ENCODE assay signal across 20 mouse cellular contexts in genomic region chr5:52604582-52605041, GRCm38 (mm10). TPM values are rescaled to one million over a fixed set of nuclear protein-coding genes. Genes with fewer than 3 reads are reported as not detected.
DNase-seq lines count a peak whose midpoint lies in the region; ATAC-seq and TF ChIP-seq lines count a peak whose summit lies in the region.
"Had no signal": no experiment of that assay in that cellular context is flagged by ENCODE, and none has a peak within 500 bp of the region (broad histone marks: within the 10 kb centered on the region; RNA-seq: fewer than 3 reads in every experiment).

No protein-coding gene starts in this region.

- H3K4me1 ChIP-seq in limb, embryonic 15.5 days = peaks cover 13% of the 10 kb centered on the region
- H3K4me1 ChIP-seq in midbrain, embryonic 14.5 days (ENCODE audit: control insufficient read depth, insufficient read depth, low read length) = no peaks in the 10 kb centered on the region
- H3K4me1 ChIP-seq: megakaryocyte, embryonic 14.5 days had no signal

- no peak overlapping the region for H3K4me3 ChIP-seq in gastrocnemius, adult 2 months
- no peak overlapping the region for H3K4me3 ChIP-seq in limb, embryonic 15.5 days
- no peak overlapping the region for H3K4me3 ChIP-seq in midbrain, embryonic 14.5 days (replicated peaks; ENCODE audit: low read depth, low read length)
- H3K4me3 ChIP-seq: heart, embryonic 12.5 days; megakaryocyte, embryonic 14.5 days had no signal

- TF ChIP-seq CTCF in gastrocnemius, adult 2 months (IDR thresholded peaks at IDR 0.05) = no peak

- WGBS in limb, embryonic 15.5 days = 11% methylated on average over 6 of the region's 6 CpGs
- WGBS in midbrain, embryonic 14.5 days = 43% methylated on average over 6 of the region's 6 CpGs

- H3K9ac ChIP-seq in limb, embryonic 15.5 days = no peak overlapping the region
- H3K9ac ChIP-seq in midbrain, embryonic 14.5 days (replicated peaks; ENCODE audit: low read length) = no peak overlapping the region
- H3K9ac ChIP-seq: heart, embryonic 12.5 days; liver, postnatal 0 days had no signal

- no peaks in the 10 kb centered on the region for H3K36me3 ChIP-seq in limb, embryonic 15.5 days
- H3K36me3 ChIP-seq in midbrain, embryonic 14.5 days (ENCODE audit: control insufficient read depth, insufficient read depth, low read length) = no peaks in the 10 kb centered on the region
- H3K36me3 ChIP-seq: heart, embryonic 12.5 days had no signal

- ATAC-seq in limb, embryonic 15.5 days (ENCODE audit: insufficient number of reproducible peaks, low FRiP score, low TSS enrichment, low read depth) = peak; percentile 70
- ATAC-seq in midbrain, embryonic 14.5 days (ENCODE audit: low FRiP score, low TSS enrichment) = no peak
- ATAC-seq: hindbrain, postnatal 0 days; liver, postnatal 0 days had no signal

- peak; percentile 58 for DNase-seq in gastrocnemius, adult 2 months
- DNase-seq in gastrocnemius, adult 18-20 months (ENCODE audit: low spot score) = no peak
- DNase-seq in adipocyte (ENCODE audit: low spot score) = peak; percentile 26
- DNase-seq in forelimb bud, embryonic 11.5 days (ENCODE audit: low read depth, low spot score) = peak; percentile 43
- DNase-seq in layer of hippocampus, adult 9-10 months (ENCODE audit: low spot score) = no peak
- DNase-seq in cerebellum, adult 11-12 months = no peak
- no peak for DNase-seq in midbrain, embryonic 14.5 days
- DNase-seq: adrenal gland, postnatal 25 days; cerebellum, adult 9-10 months; left cerebral cortex, postnatal 4 days; liver, postnatal 0 days; lung, postnatal 14 days; right cerebral cortex, adult 18-20 months; spleen, adult 18-20 months; thymus, postnatal 4 days had no signal

- H3K9me3 ChIP-seq in limb, embryonic 15.5 days = no peaks in the 10 kb centered on the region
- peaks cover 3% of the 10 kb centered on the region; the same call in 1 of the 2 replicates for H3K9me3 ChIP-seq in midbrain, embryonic 14.5 days (ENCODE audit: control insufficient read depth, low read length)

- H3K4me2 ChIP-seq in limb, embryonic 15.5 days = no peak overlapping the region
- no peak overlapping the region for H3K4me2 ChIP-seq in midbrain, embryonic 14.5 days (ENCODE audit: low read length)
- H3K4me2 ChIP-seq: heart, embryonic 12.5 days had no signal

- H3K27ac ChIP-seq in gastrocnemius, adult 2 months = no peak overlapping the region
- peak overlapping the region; percentile 58 for H3K27ac ChIP-seq in limb, embryonic 15.5 days
- H3K27ac ChIP-seq in midbrain, embryonic 14.5 days (replicated peaks; ENCODE audit: low read depth, low read length) = no peak overlapping the region
- H3K27ac ChIP-seq: hindbrain, postnatal 0 days had no signal

- intact Hi-C loops in gastrocnemius, adult 2 months (cut with DNase I) = no loop called here

- H3K27me3 ChIP-seq in limb, embryonic 15.5 days = peaks cover 30% of the 10 kb centered on the region
- no peaks in the 10 kb centered on the region for H3K27me3 ChIP-seq in midbrain, embryonic 14.5 days (ENCODE audit: control insufficient read depth, insufficient read depth, low read length)
- H3K27me3 ChIP-seq: heart, embryonic 12.5 days had no signal

RNA-seq across cellular contexts. Expression of gene Lgi2, which starts 38.4 kb away (rescaled TPM):
- 1 to 10 TPM; 1.0 to 1.3 TPM for total RNA-seq in gastrocnemius, adult 2 months (2021)
- under 1 TPM; 0.84 to 0.88 TPM for total RNA-seq in gastrocnemius, adult 18-20 months (2021)
- 2.9 and 3.2 TPM in 2 replicates for polyA plus RNA-seq in limb, embryonic 15.5 days (2015; fragmentation: Nextera tagmentation; extraction: Ambion mirVana)
- polyA plus RNA-seq in midbrain, embryonic 14.5 days (2014; fragmentation: Nextera tagmentation; extraction: Ambion mirVana) = 3.4 and 5.3 TPM in 2 replicates
- total RNA-seq: hematopoietic stem cell, adult 5-6 weeks had no signal

Comparison
In these comparisons a context has a peak if more than half of its experiments do, and no peak if none do; other contexts are left out.
1. DNase-seq: peak in gastrocnemius, adult 2 months (single experiment), adipocyte (single experiment) and forelimb bud, embryonic 11.5 days (single experiment); none in gastrocnemius, adult 18-20 months (single experiment), layer of hippocampus, adult 9-10 months (single experiment), cerebellum, adult 11-12 months (single experiment) and midbrain, embryonic 14.5 days (single experiment).